Mouse (Mus musculus) embryonic facial prominence, embryonic 14.5 days (tissue): ENCODE results near the gene Rnf6. TPM values are rescaled to one million over a fixed set of nuclear protein-coding genes. Genes with fewer than 3 reads are reported as not detected.
A peak's percentile ranks its signal among the peaks of the same experiment; 100 is the strongest.

Experiments used
- ATAC-seq: fragments of 200-750 bp; cut with Nextera tagmentation; 2 replicates; pipeline ENCODE4 v1.8.0; 2017; ENCODE audit warnings: low read depth, moderate number of reproducible peaks, moderate TSS enrichment
- DNase-seq: peaks from one replicate; pipeline ENCODE4 v3.0.0-alpha.2; 2015; ENCODE audit warnings: low spot score
- H3K27ac ChIP-seq: fragments of 300-500 bp; sonication (generic); replicated peaks from 2 replicates; pipeline ENCODE4 v1.5.1; 2014; ENCODE audit warnings: low read depth, mild to moderate bottlenecking, low read length, moderate library complexity
- H3K27me3 ChIP-seq: fragments of 300-500 bp; sonication (generic); replicated peaks from 2 replicates; pipeline ENCODE4 v1.6.1; 2014; ENCODE audit warnings: low read length; ENCODE audit not compliant: control insufficient read depth, insufficient read depth
- H3K36me3 ChIP-seq: fragments of 300-500 bp; sonication (generic); 2 replicates; pipeline ENCODE4 v1.6.1; 2014; ENCODE audit warnings: low read length, mixed read lengths; ENCODE audit not compliant: control insufficient read depth, insufficient read depth
- H3K4me1 ChIP-seq: fragments of 300-500 bp; sonication (generic); 2 replicates; pipeline ENCODE4 v1.6.1; 2014; ENCODE audit warnings: antibody characterized with exemption, low read length; ENCODE audit not compliant: control insufficient read depth, insufficient read depth
- H3K4me2 ChIP-seq: fragments of 300-500 bp; sonication (generic); 2 replicates; pipeline ENCODE4 v1.6.1; 2014; ENCODE audit warnings: low read depth, mild to moderate bottlenecking, low read length, moderate library complexity, mixed read lengths
- H3K4me3 ChIP-seq: fragments of 300-500 bp; sonication (generic); 2 replicates; pipeline ENCODE4 v1.5.1; 2014; ENCODE audit warnings: low read depth, mild to moderate bottlenecking, low read length
- H3K9ac ChIP-seq: fragments of 300-500 bp; sonication (generic); 2 replicates; pipeline ENCODE4 v1.6.1; 2014; ENCODE audit warnings: low read depth, mild to moderate bottlenecking, low read length, moderate library complexity, mixed read lengths
- H3K9me3 ChIP-seq: fragments of 300-500 bp; sonication (generic); 2 replicates; pipeline ENCODE4 v1.6.1; 2016; ENCODE audit warnings: low read length; ENCODE audit not compliant: control insufficient read depth
- WGBS: fragments of 180-500 bp; shearing (Covaris S2); extraction: QIAGEN DNeasy Blood & Tissue Kit; methylation state at CpG from one replicate; pipeline ENCODE4 v1.1.7; 2014; 5-methylcytosine and 5-hydroxymethylcytosine counted together
- polyA plus RNA-seq: library from polyadenylated mRNA; unstranded; fragments of >200 nt; fragmentation: Nextera tagmentation; extraction: Ambion mirVana; gene quantifications from 2 replicates; pipeline ENCODE4 v1.2.1, GENCODE M21; 2014

Gene Rnf6
- 41.5 and 41.6 TPM in 2 replicates for polyA plus RNA-seq

DNA sequence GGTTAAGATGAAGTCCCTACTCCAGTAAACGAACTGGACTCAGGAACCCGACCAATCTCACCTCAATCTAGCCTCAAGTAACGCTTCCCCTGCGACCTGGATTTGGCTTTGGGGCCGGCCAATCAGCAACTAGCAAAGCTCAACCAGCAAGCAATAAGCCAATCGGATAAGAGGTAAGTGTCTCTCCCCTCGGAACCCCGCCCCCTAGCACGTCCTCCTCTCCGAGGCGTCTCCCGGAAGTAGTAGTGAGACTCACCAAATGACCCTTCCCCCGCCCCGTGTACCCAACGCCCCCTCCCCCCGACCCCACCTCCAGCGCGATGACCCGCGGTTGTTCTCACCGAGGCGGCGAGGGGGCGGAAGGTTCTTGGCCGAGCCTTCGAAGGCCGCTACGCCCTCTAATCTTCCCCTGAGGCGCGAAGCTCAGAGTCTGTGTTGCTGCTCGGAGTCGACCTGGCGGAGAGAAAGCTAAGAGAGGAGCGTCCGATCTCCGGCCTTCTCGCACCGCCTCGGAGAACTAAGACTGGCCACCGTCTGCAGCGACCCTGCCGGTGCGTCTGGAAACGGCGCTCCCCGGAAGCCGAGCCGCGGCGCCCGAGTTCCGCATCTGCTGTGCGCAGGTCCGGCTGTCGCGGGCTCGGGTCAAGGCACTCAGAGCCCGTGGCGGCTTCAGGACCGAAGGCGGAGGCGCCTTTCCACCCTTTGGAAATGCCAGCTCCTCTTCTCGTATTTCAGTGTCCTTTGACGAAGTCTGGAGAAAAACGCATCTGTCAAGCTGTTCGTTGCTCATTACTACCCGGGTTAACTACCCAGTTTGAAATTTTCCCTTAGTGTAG is at the start of gene Rnf6:
Rnf6 (minus strand) TSS at position 677 of the 836 bp plus-strand sequence.
- Histone ChIP-seq H3K4me1 (peaks cover 5% of the 10 kb centered on the region; the same call in 1 of the 2 replicates), H3K9ac (peak within 1 kb of the TSS; percentile 77), H3K27ac (peak within 1 kb of the TSS; percentile 95), H3K4me3 (peak within 1 kb of the TSS; percentile 62), H3K4me2 (peak within 1 kb of the TSS; percentile 81), H3K9me3 (no peaks in the 10 kb centered on the region), H3K27me3 (no peaks in the 10 kb centered on the region), H3K36me3 (peaks cover 30% of the 10 kb centered on the region)
- ATAC-seq (peak; percentile 100), DNase-seq (peak; percentile 99)
- WGBS, result under 1% methylated on average over 59 of the region's 67 CpGs

DNA sequence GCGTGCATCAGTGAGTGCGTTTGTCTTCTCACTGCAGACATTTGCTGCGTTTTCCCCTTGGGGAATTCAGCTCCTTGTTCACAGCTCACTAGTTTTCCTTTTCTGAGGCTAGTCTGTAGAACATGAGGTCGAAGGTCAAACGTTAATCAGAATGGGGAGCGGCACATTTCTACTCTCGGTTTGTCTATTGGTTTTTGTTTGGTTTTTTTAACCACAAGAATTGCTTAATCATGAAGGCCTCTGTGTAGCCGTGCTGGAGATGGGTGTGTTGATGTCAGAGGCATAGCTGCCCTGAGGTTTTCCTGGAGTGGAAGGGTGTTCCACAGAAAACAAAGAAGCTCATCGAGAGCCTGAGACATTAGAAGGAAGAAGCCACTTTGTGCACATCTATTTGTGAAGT is 49.2 kb upstream of the Rnf6 start:
- WGBS, result 88% methylated on average over 9 of the region's 9 CpGs
- Histone ChIP-seq H3K27me3 (no peaks in the 10 kb centered on the region), H3K9me3 (no peaks in the 10 kb centered on the region), H3K4me3 (no peak overlapping the region), H3K27ac (no peak overlapping the region), H3K4me2 (no peak overlapping the region), H3K36me3 (peaks cover 38% of the 10 kb centered on the region), H3K9ac (no peak overlapping the region), H3K4me1 (no peaks in the 10 kb centered on the region)
- ATAC-seq (no peak), DNase-seq (no peak)

DNA sequence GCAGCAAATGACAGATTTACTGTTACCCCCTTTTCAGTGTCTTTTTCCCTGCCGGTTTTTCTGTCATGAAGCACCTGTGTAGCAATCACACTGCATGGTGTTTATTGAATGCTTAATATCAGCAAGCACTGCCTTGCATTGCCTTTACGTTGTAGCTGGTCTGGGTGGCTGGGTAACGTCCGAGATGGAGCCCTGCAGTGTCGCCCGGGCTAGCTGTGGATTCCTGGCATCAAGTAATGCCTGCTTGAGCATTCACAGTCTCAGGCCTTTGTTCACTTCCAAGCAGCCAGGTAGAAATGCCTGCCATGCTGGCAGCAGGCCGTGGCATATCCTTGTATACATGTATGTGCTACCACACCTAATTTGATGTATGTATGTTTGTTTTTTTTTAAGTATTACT is 46.4 kb upstream of the Rnf6 start:
- Histone ChIP-seq H3K27me3 (no peaks in the 10 kb centered on the region), H3K4me1 (no peaks in the 10 kb centered on the region), H3K9ac (no peak overlapping the region), H3K4me3 (no peak overlapping the region), H3K27ac (no peak overlapping the region), H3K36me3 (peaks cover 27% of the 10 kb centered on the region), H3K4me2 (no peak overlapping the region), H3K9me3 (no peaks in the 10 kb centered on the region)
- WGBS, result 91% methylated on average over 7 of the region's 7 CpGs
- no peak for DNase-seq
- no peak for ATAC-seq

DNA sequence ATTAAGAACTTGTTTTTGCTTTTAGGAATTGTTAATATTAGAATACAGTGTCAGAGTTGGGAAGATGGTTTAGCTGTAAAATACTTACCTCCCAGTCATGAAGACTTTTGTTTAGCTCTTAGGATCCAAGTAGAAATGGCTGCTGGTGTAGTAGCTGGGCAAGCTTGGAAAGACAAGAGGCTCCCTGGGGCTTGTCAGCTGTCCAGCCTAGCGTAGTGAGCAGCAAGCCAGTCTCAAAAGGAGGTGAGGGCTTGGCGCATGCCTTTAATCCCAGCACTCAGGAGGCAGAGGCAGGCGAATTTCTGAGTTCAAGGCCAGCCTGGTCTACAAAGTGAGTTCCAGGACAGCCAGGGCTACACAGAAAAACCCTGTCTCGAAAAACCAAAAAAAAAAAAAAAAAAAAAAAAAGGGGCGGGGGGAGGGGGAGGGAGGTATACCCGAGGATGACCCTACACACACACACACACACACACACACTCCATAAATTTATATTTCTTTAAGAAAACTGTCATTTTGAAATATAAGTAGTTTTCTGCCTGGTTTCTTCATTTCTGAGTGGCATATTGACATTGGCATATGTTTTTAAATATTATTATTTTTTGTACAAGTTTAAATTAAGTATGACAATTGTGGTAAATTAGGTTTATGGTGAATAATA is 44.7 kb upstream of the Rnf6 start:
- H3K9me3 ChIP-seq, result no peaks in the 10 kb centered on the region
- peaks cover 21% of the 10 kb centered on the region for H3K36me3 ChIP-seq
- H3K9ac ChIP-seq, result no peak overlapping the region
- H3K4me2 ChIP-seq, result no peak overlapping the region
- no peak overlapping the region for H3K27ac ChIP-seq
- H3K4me3 ChIP-seq, result no peak overlapping the region
- no peak for ATAC-seq
- no peaks in the 10 kb centered on the region for H3K27me3 ChIP-seq
- no peaks in the 10 kb centered on the region for H3K4me1 ChIP-seq
- no peak for DNase-seq
- WGBS, result 82% methylated on average over 5 of the region's 6 CpGs

DNA sequence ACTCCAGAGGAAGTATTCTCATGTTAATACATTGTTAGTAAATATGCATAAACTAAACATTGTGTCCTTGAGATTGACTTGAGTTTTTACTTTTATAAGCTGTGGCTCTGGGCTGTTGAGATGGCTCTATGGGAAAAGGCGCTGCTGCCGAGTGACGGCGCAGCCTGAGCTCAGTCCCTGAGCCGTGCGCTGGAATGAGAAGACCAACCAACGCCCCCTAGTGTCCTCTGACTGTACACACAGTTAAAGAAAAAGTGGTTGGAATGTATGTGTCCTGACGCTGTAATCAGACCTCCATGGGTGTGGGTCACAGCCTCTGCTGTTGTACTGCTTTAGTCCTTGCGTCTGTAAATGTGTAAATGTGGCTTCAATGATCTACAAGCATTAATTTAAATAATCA is 38.6 kb upstream of the Rnf6 start:
- no peak overlapping the region for H3K9ac ChIP-seq
- DNase-seq (no peak), ATAC-seq (no peak)
- H3K4me2 ChIP-seq, result no peak overlapping the region
- 0 out of 2 replicates have a peak, but pooled peaks cover 5% of the 10 kb centered on the region for H3K9me3 ChIP-seq
- H3K36me3 ChIP-seq, result peaks cover 8% of the 10 kb centered on the region; the same call in 1 of the 2 replicates
- WGBS, result 60% methylated on average over 9 of the region's 9 CpGs
- H3K27ac ChIP-seq, result no peak overlapping the region
- H3K4me1 ChIP-seq, result no peaks in the 10 kb centered on the region
- no peaks in the 10 kb centered on the region for H3K27me3 ChIP-seq
- no peak overlapping the region for H3K4me3 ChIP-seq

DNA sequence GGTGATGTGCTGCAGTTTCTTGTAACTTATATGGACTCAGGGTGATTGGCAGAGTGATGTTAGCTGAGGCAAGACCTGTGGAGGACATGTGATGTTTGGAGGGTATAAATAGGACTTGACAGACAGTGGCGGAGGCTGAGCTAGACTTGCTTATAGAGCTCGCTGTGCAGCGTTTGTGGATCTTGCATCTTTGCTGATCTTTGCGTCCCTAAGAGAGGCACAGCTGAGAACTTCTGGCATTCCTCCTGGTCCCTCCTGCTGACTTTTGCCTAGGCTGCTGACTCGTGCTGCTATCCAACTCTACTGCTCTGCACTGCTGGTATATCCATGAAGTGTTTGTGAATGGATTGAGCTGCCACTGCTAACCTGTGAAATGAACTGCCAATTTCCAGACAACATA is 32.3 kb upstream of the Rnf6 start:
- Histone ChIP-seq H3K4me1 (no peaks in the 10 kb centered on the region), H3K27ac (no peak overlapping the region), H3K4me3 (no peak overlapping the region), H3K27me3 (no peaks in the 10 kb centered on the region), H3K4me2 (no peak overlapping the region), H3K36me3 (peaks cover under 1% of the 10 kb centered on the region; the same call in 1 of the 2 replicates), H3K9me3 (0 out of 2 replicates have a peak, but pooled peaks cover under 1% of the 10 kb centered on the region), H3K9ac (no peak overlapping the region)
- no peak for ATAC-seq
- 83% methylated on average over 5 of the region's 5 CpGs for WGBS
- DNase-seq, result no peak

DNA sequence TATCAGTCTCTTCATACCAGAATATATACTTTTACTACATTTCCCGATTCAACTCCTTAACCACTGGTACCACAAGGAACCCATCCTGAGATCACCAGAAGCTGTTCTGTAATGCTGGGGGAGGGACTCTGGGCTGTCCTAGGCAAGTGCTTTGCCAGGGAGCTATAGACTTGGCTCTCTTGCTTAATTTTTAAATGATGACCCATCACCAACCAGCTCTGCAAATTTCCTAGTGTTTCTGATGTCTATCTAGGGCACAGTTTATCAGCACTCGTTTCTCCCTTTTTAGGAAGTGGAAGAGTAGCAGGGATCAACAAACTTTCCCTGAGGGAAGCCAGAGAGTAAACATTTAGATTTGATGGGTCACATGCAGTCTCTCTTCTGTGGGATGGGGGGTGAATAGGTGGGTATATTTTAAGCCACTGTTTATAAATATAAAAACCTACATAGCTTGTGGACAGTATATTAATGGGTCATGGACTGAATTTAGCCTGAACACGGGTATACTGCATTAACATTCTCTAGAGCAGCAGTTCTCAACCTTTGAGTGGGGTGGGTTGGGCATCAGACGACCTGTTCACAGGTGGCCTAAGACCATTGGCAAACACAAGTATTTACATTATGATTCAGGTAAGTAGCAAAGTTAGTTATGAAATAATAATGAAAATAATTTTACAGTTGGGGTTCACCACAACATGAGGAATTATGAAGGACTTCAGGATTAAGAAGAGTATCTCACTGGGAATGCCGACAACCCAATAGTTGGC is 30.5 kb upstream of the Rnf6 start:
- no peak for DNase-seq
- Histone ChIP-seq H3K9me3 (no peaks in the 10 kb centered on the region), H3K9ac (no peak overlapping the region), H3K4me1 (no peaks in the 10 kb centered on the region), H3K4me2 (no peak overlapping the region), H3K27ac (no peak overlapping the region), H3K36me3 (no peaks in the 10 kb centered on the region; the same call in 1 of the 2 replicates), H3K27me3 (no peaks in the 10 kb centered on the region), H3K4me3 (no peak overlapping the region)
- 85% methylated on average over 5 of the region's 5 CpGs for WGBS
- no peak for ATAC-seq

DNA sequence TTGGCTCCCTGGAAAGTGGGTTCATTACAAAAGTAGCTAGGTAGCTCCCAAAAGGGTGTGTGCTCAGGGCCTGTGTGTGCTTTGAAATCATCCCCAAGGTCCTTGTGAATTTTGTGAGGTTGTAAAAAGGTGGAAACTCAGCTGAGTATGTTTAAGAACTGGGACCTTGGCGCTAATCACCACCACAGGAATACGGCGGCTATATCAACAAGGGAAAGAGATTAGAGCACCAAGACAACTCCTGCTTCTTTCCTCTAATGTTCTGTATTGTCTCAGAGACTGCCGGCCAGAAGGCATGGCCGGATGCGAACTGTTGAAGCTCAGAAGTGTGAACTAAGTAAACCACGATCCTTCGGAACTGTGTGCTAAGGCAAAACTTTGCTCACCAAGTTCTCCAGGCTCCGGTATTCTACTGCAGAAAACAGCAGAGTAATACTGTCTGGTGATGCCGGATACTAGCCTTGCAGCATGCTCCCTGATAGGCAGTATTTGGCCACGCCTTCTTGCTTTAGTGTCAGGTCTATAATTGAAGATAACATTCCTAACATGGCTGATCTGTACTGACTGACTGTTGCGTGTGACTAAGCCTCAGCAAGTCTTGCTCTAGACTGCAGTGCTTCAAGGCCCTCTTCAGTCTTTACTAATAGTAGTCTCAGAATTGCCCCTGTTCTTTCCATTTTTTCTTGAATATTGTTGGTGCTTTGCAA is 29.2 kb upstream of the Rnf6 start:
- no peak for ATAC-seq
- no peaks in the 10 kb centered on the region for H3K27me3 ChIP-seq
- H3K9me3 ChIP-seq, result no peaks in the 10 kb centered on the region
- H3K4me3 ChIP-seq, result no peak overlapping the region
- no peak overlapping the region for H3K9ac ChIP-seq
- H3K4me1 ChIP-seq, result no peaks in the 10 kb centered on the region
- no peak for DNase-seq
- no peak overlapping the region for H3K4me2 ChIP-seq
- no peak overlapping the region for H3K27ac ChIP-seq
- 90% methylated on average over 12 of the region's 12 CpGs for WGBS
- no peaks in the 10 kb centered on the region; the same call in 1 of the 2 replicates for H3K36me3 ChIP-seq
